Mouse (Mus musculus) lung, adult 2 months (tissue): ENCODE measurements around the gene Kctd15.

ENCODE experiments used
- CTCF ChIP-seq: fragments of 200-500 bp; IDR thresholded peaks from 2 replicates; pipeline ENCODE4 v1.5.1; 2011; ENCODE audit warnings: mild to moderate bottlenecking, low read length, control low read depth; ENCODE audit not compliant: insufficient read depth
- POLR2A ChIP-seq: fragments of 200-500 bp; IDR thresholded peaks from 2 replicates; pipeline ENCODE4 v1.6.1; 2011; ENCODE audit warnings: low read depth, mild to moderate bottlenecking, control low read depth, low read length, borderline replicate concordance; ENCODE audit errors: extremely low read depth

DNA sequence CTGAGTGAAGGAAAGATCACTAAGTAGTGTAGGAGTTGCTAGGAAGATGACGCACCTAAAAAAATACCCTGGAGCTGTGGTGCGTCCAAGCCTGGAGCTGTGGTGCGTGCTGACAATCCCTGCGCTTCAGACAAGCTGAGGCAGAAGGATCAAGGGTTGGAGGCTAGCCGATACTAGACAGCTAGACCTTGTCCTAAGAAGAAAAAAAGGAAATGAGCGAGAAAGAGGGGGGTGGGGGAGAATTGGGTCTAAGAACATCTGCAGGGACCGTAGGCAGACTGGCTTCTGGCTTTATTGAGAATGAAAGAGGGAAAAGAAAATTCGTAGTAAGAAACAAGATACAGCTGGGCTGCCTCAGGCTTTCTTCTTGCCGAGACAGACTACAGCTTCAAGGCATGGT lies 58.0 kb downstream of the Kctd15 start:
- TF ChIP-seq POLR2A (no peak), CTCF (no peak)
